Mouse (Mus musculus) forebrain, embryonic 16.5 days (tissue): Measurements from ENCODE around the gene Smim24. TPM values are rescaled to one million over a fixed set of nuclear protein-coding genes. Genes with fewer than 3 reads are reported as not detected.

ENCODE experiments used
- ATAC-seq: fragments of 200-750 bp; cut with Nextera tagmentation; 2 replicates; pipeline ENCODE4 v1.8.0; 2017; ENCODE audit warnings: mild to moderate bottlenecking, moderate library complexity
- H3K27ac ChIP-seq: fragments of 300-500 bp; sonication (generic); 2 replicates; pipeline ENCODE4 v1.5.1; 2014; ENCODE audit warnings: low read length, control low read depth
- H3K27me3 ChIP-seq: fragments of 300-500 bp; sonication (generic); replicated peaks from 2 replicates; pipeline ENCODE4 v1.6.1; 2014; ENCODE audit warnings: low read length; ENCODE audit not compliant: control insufficient read depth, insufficient read depth
- H3K36me3 ChIP-seq: fragments of 300-500 bp; sonication (generic); 2 replicates; pipeline ENCODE4 v1.6.1; 2014; ENCODE audit not compliant: control insufficient read depth, insufficient read depth
- H3K4me1 ChIP-seq: fragments of 300-500 bp; sonication (generic); replicated peaks from 2 replicates; pipeline ENCODE4 v1.6.1; 2014; ENCODE audit warnings: low read length; ENCODE audit not compliant: control insufficient read depth, insufficient read depth
- H3K4me2 ChIP-seq: fragments of 300-500 bp; sonication (generic); 2 replicates; pipeline ENCODE4 v1.6.1; 2014; ENCODE audit warnings: mild to moderate bottlenecking, low read length, control low read depth
- H3K4me3 ChIP-seq: fragments of 300-500 bp; sonication (generic); replicated peaks from 2 replicates; pipeline ENCODE4 v1.5.1; 2014; ENCODE audit warnings: mild to moderate bottlenecking, low read length, control low read depth
- H3K9ac ChIP-seq: fragments of 300-500 bp; sonication (generic); replicated peaks from 2 replicates; pipeline ENCODE4 v1.6.1; 2014; ENCODE audit warnings: low read depth, low read length, control low read depth
- H3K9me3 ChIP-seq: fragments of 300-500 bp; sonication (generic); 2 replicates; pipeline ENCODE4 v1.6.1; 2016; ENCODE audit warnings: low read length; ENCODE audit not compliant: control insufficient read depth
- WGBS: fragments of 180-500 bp; shearing (Covaris S2); extraction: QIAGEN DNeasy Blood & Tissue Kit; methylation state at CpG from one replicate; pipeline ENCODE4 v1.1.7; 2014; 5-methylcytosine and 5-hydroxymethylcytosine counted together
- polyA plus RNA-seq: library from polyadenylated mRNA; unstranded; fragments of >200 nt; fragmentation: Nextera tagmentation; extraction: Ambion mirVana; gene quantifications from 2 replicates; pipeline ENCODE4 v1.2.1, GENCODE M21; 2015

The Smim24 gene
- polyA plus RNA-seq, 1 experiment from 2014 or later = 1.2 TPM

- H3K27ac ChIP-seq = no peak overlapping the region
- ATAC-seq = no peak
- H3K36me3 ChIP-seq = peaks cover 7% of the 10 kb centered on the region; the same call in 1 of the 2 replicates
- no peak overlapping the region for H3K4me2 ChIP-seq
- no peak overlapping the region for H3K4me3 ChIP-seq
- H3K9me3 ChIP-seq = no peaks in the 10 kb centered on the region
- no peaks in the 10 kb centered on the region for H3K27me3 ChIP-seq
- no peak overlapping the region for H3K9ac ChIP-seq
- H3K4me1 ChIP-seq = peaks cover 58% of the 10 kb centered on the region
- 15% methylated on average over 9 of the region's 9 CpGs for WGBS
Observed at GRCm38 (mm10) chr10:81404082-81404481, 11.2 kb downstream of the Smim24 start.

- H3K4me2 ChIP-seq = no peak overlapping the region
- no peaks in the 10 kb centered on the region for H3K27me3 ChIP-seq
- peaks cover 7% of the 10 kb centered on the region; the same call in 1 of the 2 replicates for H3K36me3 ChIP-seq
- peaks cover 54% of the 10 kb centered on the region for H3K4me1 ChIP-seq
- no peak overlapping the region for H3K4me3 ChIP-seq
- H3K9ac ChIP-seq = no peak overlapping the region
- ATAC-seq = no peak
- no peaks in the 10 kb centered on the region for H3K9me3 ChIP-seq
- 69% methylated on average over 18 of the region's 18 CpGs for WGBS
- no peak overlapping the region for H3K27ac ChIP-seq
Observed at GRCm38 (mm10) chr10:81404720-81405119, 11.9 kb downstream of the Smim24 start.

- no peak overlapping the region for H3K27ac ChIP-seq
- ATAC-seq = no peak
- no peak overlapping the region for H3K9ac ChIP-seq
- H3K9me3 ChIP-seq = no peaks in the 10 kb centered on the region
- no peaks in the 10 kb centered on the region for H3K27me3 ChIP-seq
- no peak overlapping the region for H3K4me3 ChIP-seq
- WGBS = 43% methylated on average over 13 of the region's 13 CpGs
- peaks cover 44% of the 10 kb centered on the region for H3K4me1 ChIP-seq
- peaks cover 7% of the 10 kb centered on the region; the same call in 1 of the 2 replicates for H3K36me3 ChIP-seq
- no peak overlapping the region for H3K4me2 ChIP-seq
Observed at GRCm38 (mm10) chr10:81405588-81406201, 12.8 kb downstream of the Smim24 start.

- 36% methylated on average over 24 of the region's 24 CpGs for WGBS
Observed at GRCm38 (mm10) chr10:81406504-81407440, 13.9 kb downstream of the Smim24 start.

GRCm38 (mm10) chr10:81407539-81408423 lies 14.9 kb downstream of the Smim24 start:
- Histone ChIP-seq H3K27me3 (no peaks in the 10 kb centered on the region), H3K4me3 (no peak overlapping the region), H3K9me3 (no peaks in the 10 kb centered on the region), H3K4me1 (peaks cover 40% of the 10 kb centered on the region), H3K27ac (no peak overlapping the region), H3K4me2 (no peak overlapping the region), H3K9ac (no peak overlapping the region), H3K36me3 (peaks cover 7% of the 10 kb centered on the region; the same call in 1 of the 2 replicates)
- WGBS = 29% methylated on average over 31 of the region's 31 CpGs
- ATAC-seq = no peak

More at GRCm38 (mm10) chr10:81406504-81407440, 13.9 kb downstream of the Smim24 start:
- Histone ChIP-seq H3K27ac (no peak overlapping the region), H3K27me3 (no peaks in the 10 kb centered on the region), H3K9me3 (no peaks in the 10 kb centered on the region), H3K9ac (no peak overlapping the region), H3K4me1 (peaks cover 41% of the 10 kb centered on the region), H3K4me2 (peak overlapping the region; percentile 7; the same call in 1 of the 2 replicates), H3K36me3 (peaks cover 7% of the 10 kb centered on the region; the same call in 1 of the 2 replicates), H3K4me3 (no peak overlapping the region)
- no peak for ATAC-seq

GRCm38 (mm10) chr10:81408424-81408729 lies 15.5 kb downstream of the Smim24 start:
- ATAC-seq = no peak
- H3K27ac ChIP-seq = no peak overlapping the region
- 53% methylated on average over 13 of the region's 13 CpGs for WGBS
- no peaks in the 10 kb centered on the region for H3K9me3 ChIP-seq
- H3K4me2 ChIP-seq = no peak overlapping the region
- H3K9ac ChIP-seq = no peak overlapping the region
- H3K27me3 ChIP-seq = no peaks in the 10 kb centered on the region
- H3K4me3 ChIP-seq = no peak overlapping the region
- H3K36me3 ChIP-seq = peaks cover 7% of the 10 kb centered on the region; the same call in 1 of the 2 replicates
- H3K4me1 ChIP-seq = peaks cover 35% of the 10 kb centered on the region

- Histone ChIP-seq H3K27ac (no peak overlapping the region), H3K4me2 (no peak overlapping the region), H3K4me1 (peaks cover 39% of the 10 kb centered on the region), H3K9me3 (no peaks in the 10 kb centered on the region), H3K36me3 (peaks cover 7% of the 10 kb centered on the region; the same call in 1 of the 2 replicates), H3K4me3 (no peak overlapping the region), H3K9ac (no peak overlapping the region), H3K27me3 (no peaks in the 10 kb centered on the region)
- peak; percentile 32; the same call in 1 of the 2 replicates for ATAC-seq
- WGBS = 21% methylated on average over 9 of the region's 9 CpGs
Observed at GRCm38 (mm10) chr10:81408871-81409291, 16.0 kb downstream of the Smim24 start.

GRCm38 (mm10) chr10:81409330-81409729 lies 16.5 kb downstream of the Smim24 start:
- Histone ChIP-seq H3K4me2 (no peak overlapping the region), H3K27ac (no peak overlapping the region), H3K27me3 (no peaks in the 10 kb centered on the region), H3K9me3 (no peaks in the 10 kb centered on the region), H3K9ac (no peak overlapping the region), H3K4me1 (peaks cover 43% of the 10 kb centered on the region), H3K36me3 (peaks cover 7% of the 10 kb centered on the region; the same call in 1 of the 2 replicates), H3K4me3 (no peak overlapping the region)
- no peak for ATAC-seq
- WGBS = 33% methylated on average over 7 of the region's 8 CpGs
